Mouse (Mus musculus): ENCODE measurements around the gene Rbm20. TPM values are rescaled to one million over a fixed set of nuclear protein-coding genes. Genes with fewer than 3 reads are reported as not detected.
A peak's percentile ranks its signal among the peaks of the same experiment; 100 is the strongest.
"Not testable (repeated sequence)": the region's sequence is repeated elsewhere in the genome, so short reads cannot be mapped to it uniquely, and the experiment has no call there.

Rbm20 gene
- polyA plus RNA-seq, 1 experiment from 2014 or later = 4.9 TPM

GRCm38 (mm10) chr19:53901931-53902738 is 225.0 kb downstream of the Rbm20 start:
- H3K9ac ChIP-seq (replicated peaks) = peak overlapping the region; percentile 84

DNA sequence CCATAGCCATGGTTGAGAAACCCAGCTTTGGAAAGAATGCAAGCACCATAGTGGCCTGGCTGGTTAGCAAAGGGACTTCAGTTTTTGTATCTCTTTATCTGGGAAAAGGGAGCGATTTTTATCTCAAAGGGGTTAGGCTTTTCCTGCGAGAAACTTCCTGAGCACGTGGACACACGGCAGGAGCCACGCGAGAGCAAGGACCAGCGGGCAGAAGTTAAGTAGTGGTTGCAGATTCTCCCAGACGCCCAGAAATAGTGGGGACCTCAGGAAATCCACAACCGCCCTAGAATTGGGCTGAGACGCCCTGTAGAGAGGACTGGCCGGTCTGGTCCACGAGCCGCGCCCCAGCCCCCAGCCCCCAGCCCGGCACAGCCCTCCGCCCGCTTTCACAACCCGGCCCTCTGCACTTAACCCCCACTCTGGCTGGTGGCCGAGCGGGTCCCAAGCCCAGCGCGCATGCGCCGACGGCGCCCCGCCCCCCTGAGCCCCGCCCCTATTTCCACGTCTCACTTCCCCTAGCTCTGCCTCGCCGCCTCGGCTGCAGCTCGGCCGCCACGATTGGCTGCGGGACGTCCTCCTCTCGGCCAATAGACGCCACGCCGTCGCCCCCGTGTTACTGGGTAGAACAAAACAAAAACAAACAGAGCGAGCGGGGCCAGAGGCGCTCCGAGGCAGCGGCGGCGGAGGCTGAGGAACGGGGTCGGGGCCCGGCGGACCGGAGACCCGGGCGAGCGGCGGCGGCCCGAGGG is 225.8 kb downstream of the Rbm20 start:
- Histone ChIP-seq H3K4me2 (replicated peaks) (peak overlapping the region; percentile 56), H3K4me1 (peaks cover 26% of the 10 kb centered on the region), H3K27me3 (no peaks in the 10 kb centered on the region), H3K9me3 (no peaks in the 10 kb centered on the region), H3K36me3 (no peaks in the 10 kb centered on the region), H3K27ac (replicated peaks) (peak overlapping the region; percentile 91), H3K4me3 (peak overlapping the region; percentile 95), H3K9ac (replicated peaks) (peak overlapping the region; percentile 84)
- under 1% methylated on average over 59 of the region's 61 CpGs for WGBS
- peak; percentile 99 for ATAC-seq (replicated peaks)

More at GRCm38 (mm10) chr19:53901931-53902738, 225.0 kb downstream of the Rbm20 start:
- Histone ChIP-seq H3K27me3 (no peaks in the 10 kb centered on the region), H3K4me2 (replicated peaks) (peak overlapping the region; percentile 56), H3K4me1 (peaks cover 26% of the 10 kb centered on the region), H3K36me3 (no peaks in the 10 kb centered on the region), H3K4me3 (peak overlapping the region; percentile 95), H3K9me3 (no peaks in the 10 kb centered on the region), H3K27ac (replicated peaks) (peak overlapping the region; percentile 73)
- 60% methylated on average over 15 of the region's 15 CpGs for WGBS
- no peak for ATAC-seq (replicated peaks)

- under 1% methylated on average over 61 of the region's 83 CpGs for WGBS
- ATAC-seq (replicated peaks) = peak; percentile 78
- peak overlapping the region; percentile 84 for H3K9ac ChIP-seq (replicated peaks)
Measured at GRCm38 (mm10) chr19:53903507-53904321, 226.6 kb downstream of the Rbm20 start.

DNA sequence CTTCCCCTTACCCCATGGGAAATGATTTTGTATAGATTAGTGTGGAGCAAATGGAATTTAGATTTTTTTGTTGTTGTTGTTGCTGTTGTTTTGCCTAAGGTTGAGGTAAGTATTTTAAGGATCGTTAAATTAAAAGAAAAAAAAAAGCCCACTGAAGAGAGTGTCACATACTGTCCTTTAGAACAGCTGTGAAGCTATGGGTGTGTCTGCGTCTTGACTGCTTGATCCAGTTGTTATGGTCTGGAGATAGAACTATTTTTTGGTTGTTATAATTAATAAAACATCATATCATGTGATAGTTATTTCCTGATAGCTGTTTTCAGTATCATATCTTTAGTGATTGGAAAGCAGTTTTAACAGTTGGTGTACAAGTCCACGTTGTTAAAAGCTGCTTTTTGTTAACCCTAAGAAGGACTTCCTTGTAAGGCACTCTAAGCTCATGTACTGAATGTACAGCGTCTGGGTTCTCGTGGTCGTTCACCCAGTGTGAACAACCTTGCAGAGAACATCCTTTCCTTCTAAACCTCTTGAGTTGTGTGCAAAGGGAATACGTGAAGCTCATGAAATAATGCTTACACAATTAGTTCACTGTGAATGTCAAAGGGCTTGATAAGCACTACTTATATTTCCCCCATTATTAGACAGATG is 227.9 kb downstream of the Rbm20 start:
- Histone ChIP-seq H3K27me3 (no peaks in the 10 kb centered on the region), H3K36me3 (peaks cover 9% of the 10 kb centered on the region), H3K9ac (replicated peaks) (peak overlapping the region; percentile 84), H3K9me3 (no peaks in the 10 kb centered on the region), H3K27ac (replicated peaks) (no peak overlapping the region), H3K4me2 (replicated peaks) (peak overlapping the region; percentile 55), H3K4me3 (peak overlapping the region; percentile 95), H3K4me1 (peaks cover 31% of the 10 kb centered on the region)
- ATAC-seq (replicated peaks) = no peak
- WGBS = 43% methylated on average over 7 of the region's 7 CpGs

More at GRCm38 (mm10) chr19:53903507-53904321, 226.6 kb downstream of the Rbm20 start:
- H3K36me3 ChIP-seq = no peaks in the 10 kb centered on the region
- H3K27ac ChIP-seq (replicated peaks) = peak overlapping the region; percentile 91
- H3K27me3 ChIP-seq = no peaks in the 10 kb centered on the region
- H3K9me3 ChIP-seq = no peaks in the 10 kb centered on the region
- peak overlapping the region; percentile 95 for H3K4me3 ChIP-seq
- H3K4me2 ChIP-seq (replicated peaks) = peak overlapping the region; percentile 55
- H3K4me1 ChIP-seq = peaks cover 31% of the 10 kb centered on the region

- Histone ChIP-seq H3K4me2 (replicated peaks) (0 out of 2 replicates have a peak overlapping the region, but pooled peaks have one; percentile 55), H3K9ac (replicated peaks) (no peak overlapping the region), H3K27me3 (no peaks in the 10 kb centered on the region), H3K36me3 (peaks cover 17% of the 10 kb centered on the region), H3K27ac (replicated peaks) (no peak overlapping the region), H3K4me1 (peaks cover 31% of the 10 kb centered on the region), H3K4me3 (no peak overlapping the region; the same call in 1 of the 2 replicates), H3K9me3 (no peaks in the 10 kb centered on the region)
- no peak for ATAC-seq (replicated peaks)
- WGBS = 63% methylated on average over 6 of the region's 6 CpGs
Measured at GRCm38 (mm10) chr19:53906033-53906702, 229.1 kb downstream of the Rbm20 start.

DNA sequence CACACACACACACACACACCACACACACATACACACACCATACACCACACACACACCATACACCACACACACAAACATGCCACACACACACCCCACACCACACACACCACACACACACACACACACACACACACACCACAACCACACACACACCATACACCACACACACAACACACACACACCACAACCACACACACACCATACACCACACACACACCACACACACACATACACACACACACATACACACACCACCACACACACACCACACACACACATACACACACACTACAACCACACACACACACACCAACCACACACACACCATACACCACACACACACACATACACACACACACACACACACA is 229.6 kb downstream of the Rbm20 start:
- not testable (repeated sequence) for H3K9me3 ChIP-seq; H3K4me3 ChIP-seq; ATAC-seq (replicated peaks); H3K27me3 ChIP-seq; H3K27ac ChIP-seq (replicated peaks); H3K4me2 ChIP-seq (replicated peaks); H3K9ac ChIP-seq (replicated peaks)
- H3K4me1 ChIP-seq = peaks cover 31% of the 10 kb centered on the region
- peaks cover 19% of the 10 kb centered on the region for H3K36me3 ChIP-seq

DNA sequence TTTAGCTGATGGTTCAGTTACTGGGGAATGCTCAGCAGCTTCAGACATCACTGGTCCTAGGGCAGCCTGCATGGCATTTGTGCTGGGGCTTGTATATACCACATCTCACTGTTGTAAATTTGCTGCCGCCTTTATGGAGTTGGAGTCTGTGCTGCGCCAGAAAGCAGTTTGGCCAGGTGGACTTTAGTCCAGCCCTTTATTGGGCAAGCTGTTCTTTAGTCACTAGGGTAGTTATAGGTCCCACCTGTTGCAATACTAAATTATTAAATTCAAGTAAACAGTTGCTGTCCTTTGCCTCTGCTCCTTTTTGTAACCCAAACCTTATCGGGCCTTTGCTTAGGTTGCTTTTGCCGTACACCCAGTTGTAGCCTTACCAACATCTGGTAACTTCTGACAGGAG is 237.8 kb downstream of the Rbm20 start:
- no peak for ATAC-seq (replicated peaks)
- Histone ChIP-seq H3K4me3 (no peak overlapping the region), H3K27me3 (no peaks in the 10 kb centered on the region), H3K9me3 (no peaks in the 10 kb centered on the region), H3K4me2 (replicated peaks) (no peak overlapping the region), H3K27ac (replicated peaks) (no peak overlapping the region), H3K9ac (replicated peaks) (no peak overlapping the region), H3K4me1 (no peaks in the 10 kb centered on the region), H3K36me3 (peaks cover 77% of the 10 kb centered on the region)
- 96% methylated on average over 4 of the region's 4 CpGs for WGBS

Other genes with a start within 250 kb of the Rbm20 start
- gene Dusp5, start 148.2 kb upstream of the Rbm20 start, polyA plus RNA-seq (2015; fragmentation: Nextera tagmentation; extraction: Ambion mirVana) = 2.9 TPM in 2 replicates
- 274 TPM in 2 replicates for gene Nutf2-ps1, start 88.2 kb upstream of the Rbm20 start, polyA plus RNA-seq (2015; fragmentation: Nextera tagmentation; extraction: Ambion mirVana)
- 72.4 and 73.3 TPM in 2 replicates for gene Smc3, start 76.9 kb upstream of the Rbm20 start, polyA plus RNA-seq (2015; fragmentation: Nextera tagmentation; extraction: Ambion mirVana)
- gene Pdcd4, start 214.9 kb downstream of the Rbm20 start, polyA plus RNA-seq (2015; fragmentation: Nextera tagmentation; extraction: Ambion mirVana) = 90.4 and 94.7 TPM in 2 replicates